Mouse (Mus musculus) midbrain, embryonic 16.5 days (tissue): ENCODE measurements at regions not wholly inside any gene's neighbourhood (a gene's known extent, or its start where the extent isn't known, plus 50 kb on each side); places are given as distances from the start of the nearest gene placed in this dataset.

ENCODE experiments used
- ATAC-seq: fragments of 200-750 bp; cut with Nextera tagmentation; 2 replicates; pipeline ENCODE4 v1.8.0; 2017; ENCODE audit warnings: moderate TSS enrichment
- H3K27ac ChIP-seq: fragments of 300-500 bp; sonication (generic); 2 replicates; pipeline ENCODE4 v1.5.1; 2014; ENCODE audit warnings: mild to moderate bottlenecking, low read length, mixed read lengths
- H3K27me3 ChIP-seq: fragments of 300-500 bp; sonication (generic); 2 replicates; pipeline ENCODE4 v1.6.1; 2014; ENCODE audit warnings: low read depth, low read length, mixed read lengths; ENCODE audit not compliant: control insufficient read depth, insufficient read depth
- H3K36me3 ChIP-seq: fragments of 300-500 bp; sonication (generic); 2 replicates; pipeline ENCODE4 v1.6.1; 2014; ENCODE audit warnings: mild to moderate bottlenecking, low read length, moderate library complexity, mixed read lengths; ENCODE audit not compliant: control insufficient read depth, insufficient read depth
- H3K4me1 ChIP-seq: fragments of 300-500 bp; sonication (generic); 2 replicates; pipeline ENCODE4 v1.6.1; 2014; ENCODE audit warnings: mild to moderate bottlenecking, low read length, mixed read lengths; ENCODE audit not compliant: control insufficient read depth, insufficient read depth
- H3K4me2 ChIP-seq: fragments of 300-500 bp; sonication (generic); 2 replicates; pipeline ENCODE4 v1.6.1; 2014; ENCODE audit warnings: mild to moderate bottlenecking, low read length, mixed read lengths
- H3K4me3 ChIP-seq: fragments of 300-500 bp; sonication (generic); 2 replicates; pipeline ENCODE4 v1.5.1; 2014; ENCODE audit warnings: low read depth, mild to moderate bottlenecking, low read length, moderate library complexity, mixed read lengths
- H3K9ac ChIP-seq: fragments of 300-500 bp; sonication (generic); 2 replicates; pipeline ENCODE4 v1.6.1; 2014; ENCODE audit warnings: low read depth, low read length, mixed read lengths
- H3K9me3 ChIP-seq: fragments of 300-500 bp; sonication (generic); replicated peaks from 2 replicates; pipeline ENCODE4 v1.6.1; 2014; ENCODE audit warnings: mild to moderate bottlenecking, low read length, mixed read lengths; ENCODE audit not compliant: control insufficient read depth, poor library complexity, severe bottlenecking
- WGBS: fragments of 180-500 bp; shearing (Covaris S2); extraction: QIAGEN DNeasy Blood & Tissue Kit; methylation state at CpG from one replicate; pipeline ENCODE4 v1.1.7; 2014; 5-methylcytosine and 5-hydroxymethylcytosine counted together

DNA sequence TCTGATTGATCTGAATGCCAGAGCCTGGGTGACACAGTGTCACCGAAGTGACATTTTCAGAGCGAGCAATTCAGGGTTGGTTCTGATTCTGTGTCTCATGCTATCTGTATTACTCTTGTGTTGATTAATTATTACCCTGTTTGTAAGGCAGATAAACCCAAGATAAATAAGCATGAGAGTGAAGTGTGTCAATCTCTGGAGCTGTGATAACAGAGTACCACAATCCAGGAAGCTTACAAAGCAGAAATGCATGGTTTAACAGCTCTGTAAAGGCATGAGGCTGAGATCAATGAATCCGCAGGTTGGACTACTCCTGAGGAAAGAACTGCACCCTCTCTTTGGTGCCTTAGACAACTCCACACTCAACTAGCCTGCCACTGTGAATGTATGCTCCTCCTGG lies 218.5 kb upstream of the Tle4 start:
- Histone ChIP-seq H3K36me3 (no peaks in the 10 kb centered on the region), H3K9me3 (no peaks in the 10 kb centered on the region), H3K4me3 (no peak overlapping the region), H3K27ac (no peak overlapping the region), H3K4me2 (no peak overlapping the region), H3K4me1 (no peaks in the 10 kb centered on the region), H3K27me3 (no peaks in the 10 kb centered on the region), H3K9ac (no peak overlapping the region)
- WGBS: 80% methylated on average over 3 of the region's 3 CpGs
- ATAC-seq: no peak

- Histone ChIP-seq H3K36me3 (no peaks in the 10 kb centered on the region), H3K9ac (no peak overlapping the region), H3K27ac (no peak overlapping the region), H3K9me3 (no peaks in the 10 kb centered on the region), H3K27me3 (no peaks in the 10 kb centered on the region), H3K4me3 (no peak overlapping the region), H3K4me2 (no peak overlapping the region), H3K4me1 (peaks cover 11% of the 10 kb centered on the region)
- ATAC-seq: no peak
- WGBS: 61% methylated on average over 6 of the region's 6 CpGs
Measured at GRCm38 (mm10) chr19:14806787-14807186, 208.9 kb upstream of the Tle4 start.

DNA sequence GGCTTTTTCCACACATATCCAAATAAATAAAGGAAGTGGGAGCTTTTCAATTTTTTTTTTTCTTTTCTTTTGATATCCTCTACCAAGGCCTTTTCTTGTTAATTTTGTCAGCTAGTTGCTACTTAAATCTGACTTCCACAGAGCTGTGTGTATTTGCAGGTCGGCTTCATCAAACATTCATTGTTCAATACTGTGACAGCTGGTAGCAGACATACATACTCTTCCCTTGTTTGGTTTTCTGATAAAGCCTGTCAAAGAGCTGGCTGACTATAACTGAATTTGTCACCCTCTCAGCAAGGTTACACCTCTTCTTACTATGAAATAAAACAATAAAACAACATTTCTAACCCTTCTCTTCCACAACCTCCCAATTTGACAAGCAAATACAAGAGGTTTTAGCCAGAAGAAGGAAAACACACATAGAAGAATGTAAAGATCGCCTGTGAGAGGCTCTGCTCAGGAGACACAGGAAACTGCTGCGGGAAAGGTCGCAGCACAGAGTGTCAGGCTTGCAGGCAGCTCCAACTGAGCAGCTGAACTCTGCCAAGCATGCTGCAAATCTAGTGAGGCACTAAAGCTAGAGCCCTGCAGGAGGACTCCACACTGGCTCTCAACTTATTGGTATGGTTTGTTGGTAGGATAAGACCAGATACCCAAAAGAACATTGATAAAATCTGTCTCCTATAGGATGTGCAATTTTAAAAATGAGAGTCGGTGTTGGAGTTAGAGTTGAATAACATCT lies 205.2 kb upstream of the Tle4 start:
- Histone ChIP-seq H3K9ac (no peak overlapping the region), H3K27ac (peak overlapping the region; percentile 50), H3K4me3 (no peak overlapping the region), H3K36me3 (no peaks in the 10 kb centered on the region), H3K27me3 (no peaks in the 10 kb centered on the region), H3K4me2 (0 out of 2 replicates have a peak overlapping the region, but pooled peaks have one; percentile 9), H3K9me3 (no peaks in the 10 kb centered on the region), H3K4me1 (peaks cover 11% of the 10 kb centered on the region)
- peak; percentile 64 for ATAC-seq
- 12% methylated on average over 5 of the region's 5 CpGs for WGBS

GRCm38 (mm10) chr19:14801669-14802068 lies 203.8 kb upstream of the Tle4 start:
- H3K4me1 ChIP-seq: peaks cover 11% of the 10 kb centered on the region
- 67% methylated on average over 8 of the region's 8 CpGs for WGBS
- no peaks in the 10 kb centered on the region for H3K27me3 ChIP-seq
- no peak overlapping the region for H3K9ac ChIP-seq
- H3K4me3 ChIP-seq: no peak overlapping the region
- H3K36me3 ChIP-seq: no peaks in the 10 kb centered on the region
- no peak overlapping the region for H3K27ac ChIP-seq
- H3K4me2 ChIP-seq: no peak overlapping the region
- ATAC-seq: no peak
- H3K9me3 ChIP-seq: no peaks in the 10 kb centered on the region

DNA sequence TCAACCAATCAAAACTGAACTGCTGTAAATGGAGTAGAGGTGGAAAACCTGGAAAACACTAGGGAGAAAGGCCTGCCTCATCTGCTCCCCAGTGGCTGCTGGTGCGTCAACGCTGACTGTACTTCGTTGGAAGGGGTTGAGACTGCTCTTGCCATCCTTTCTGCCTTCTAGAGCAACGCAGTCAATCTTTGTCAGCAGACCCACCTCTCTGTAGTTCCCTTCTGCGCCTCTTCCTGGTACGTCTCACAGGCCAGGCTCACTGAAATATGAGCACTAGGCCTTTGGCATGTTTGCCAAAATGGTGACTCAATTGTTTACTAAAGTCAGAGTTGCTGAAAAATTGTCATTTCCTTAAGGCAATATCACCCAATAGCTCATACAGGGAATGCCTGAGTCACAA lies 201.2 kb upstream of the Tle4 start:
- ATAC-seq: no peak
- Histone ChIP-seq H3K27ac (no peak overlapping the region), H3K4me2 (no peak overlapping the region), H3K27me3 (no peaks in the 10 kb centered on the region), H3K4me1 (peaks cover 11% of the 10 kb centered on the region), H3K36me3 (no peaks in the 10 kb centered on the region), H3K9me3 (no peaks in the 10 kb centered on the region), H3K4me3 (no peak overlapping the region), H3K9ac (no peak overlapping the region)
- WGBS: 93% methylated on average over 6 of the region's 6 CpGs

DNA sequence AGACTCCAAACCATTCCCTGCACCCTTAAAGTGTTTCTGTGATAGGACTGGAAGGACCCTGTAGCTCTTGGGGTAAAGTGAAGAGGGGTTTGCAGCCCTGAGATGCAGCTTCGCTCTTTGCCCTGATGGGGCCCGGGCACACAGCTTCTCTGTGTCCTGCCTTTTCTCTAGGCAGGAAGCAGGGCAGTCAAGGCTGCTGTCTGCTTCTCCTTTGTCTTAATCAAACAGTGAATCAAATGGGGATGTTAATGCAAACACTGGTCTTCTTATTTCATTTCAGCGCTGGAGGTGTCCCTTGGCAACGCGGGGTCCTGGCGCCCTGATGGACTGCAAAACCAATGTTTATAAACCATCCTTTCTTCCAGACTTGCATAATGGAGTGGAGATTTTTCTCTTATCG lies 200.6 kb upstream of the Tle4 start:
- H3K4me2 ChIP-seq: no peak overlapping the region
- H3K36me3 ChIP-seq: no peaks in the 10 kb centered on the region
- 77% methylated on average over 7 of the region's 7 CpGs for whole genome bisulfite sequencing
- H3K9ac ChIP-seq: no peak overlapping the region
- H3K27me3 ChIP-seq: no peaks in the 10 kb centered on the region
- H3K4me3 ChIP-seq: no peak overlapping the region
- peaks cover 9% of the 10 kb centered on the region for H3K4me1 ChIP-seq
- H3K9me3 ChIP-seq: no peaks in the 10 kb centered on the region
- H3K27ac ChIP-seq: no peak overlapping the region
- no peak for ATAC-seq

- WGBS: 91% methylated on average over 5 of the region's 5 CpGs
- no peak overlapping the region for H3K4me3 ChIP-seq
- no peak overlapping the region for H3K4me2 ChIP-seq
- H3K27ac ChIP-seq: no peak overlapping the region
- ATAC-seq: no peak
- no peak overlapping the region for H3K9ac ChIP-seq
- peaks cover 2% of the 10 kb centered on the region; the same call in 1 of the 2 replicates for H3K27me3 ChIP-seq
- no peaks in the 10 kb centered on the region for H3K36me3 ChIP-seq
- no peaks in the 10 kb centered on the region for H3K4me1 ChIP-seq
- H3K9me3 ChIP-seq: no peaks in the 10 kb centered on the region
Measured at GRCm38 (mm10) chr19:14795910-14796309, 198.1 kb upstream of the Tle4 start.

DNA sequence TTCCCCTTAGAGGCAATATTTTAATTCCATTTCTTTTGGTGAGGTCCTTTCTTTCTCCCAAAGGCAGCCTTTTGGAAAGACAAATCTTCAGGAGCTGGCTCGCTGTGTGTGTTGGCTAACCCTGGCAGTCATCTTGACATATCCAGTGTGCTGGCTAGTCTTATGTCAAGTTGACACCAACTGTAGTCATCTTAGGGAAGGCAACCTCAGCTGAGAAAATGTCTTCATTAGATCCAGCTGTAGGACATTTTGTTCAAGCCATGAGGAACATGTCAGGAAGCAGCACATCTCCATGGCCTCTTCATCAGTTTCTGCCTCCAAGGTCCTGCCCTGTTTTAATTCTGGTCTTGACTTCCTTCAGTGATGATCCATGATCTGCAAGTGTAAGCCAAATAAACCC lies 192.1 kb upstream of the Tle4 start:
- WGBS: 97% methylated on average over 1 of the region's 1 CpGs
- Histone ChIP-seq H3K4me1 (no peaks in the 10 kb centered on the region), H3K4me3 (no peak overlapping the region), H3K27me3 (peaks cover 2% of the 10 kb centered on the region), H3K27ac (no peak overlapping the region), H3K4me2 (no peak overlapping the region), H3K36me3 (no peaks in the 10 kb centered on the region), H3K9ac (no peak overlapping the region), H3K9me3 (no peaks in the 10 kb centered on the region)
- ATAC-seq: no peak

GRCm38 (mm10) chr19:14788630-14789029 lies 190.8 kb upstream of the Tle4 start:
- Histone ChIP-seq H3K9me3 (no peaks in the 10 kb centered on the region), H3K4me2 (no peak overlapping the region), H3K4me1 (no peaks in the 10 kb centered on the region), H3K9ac (no peak overlapping the region), H3K36me3 (no peaks in the 10 kb centered on the region), H3K27ac (no peak overlapping the region), H3K27me3 (peaks cover 2% of the 10 kb centered on the region), H3K4me3 (no peak overlapping the region)
- WGBS: 81% methylated on average over 4 of the region's 4 CpGs
- no peak for ATAC-seq
